Comparison of ENCODE assay signal across 11 mouse cellular contexts in the genomic region with DNA sequence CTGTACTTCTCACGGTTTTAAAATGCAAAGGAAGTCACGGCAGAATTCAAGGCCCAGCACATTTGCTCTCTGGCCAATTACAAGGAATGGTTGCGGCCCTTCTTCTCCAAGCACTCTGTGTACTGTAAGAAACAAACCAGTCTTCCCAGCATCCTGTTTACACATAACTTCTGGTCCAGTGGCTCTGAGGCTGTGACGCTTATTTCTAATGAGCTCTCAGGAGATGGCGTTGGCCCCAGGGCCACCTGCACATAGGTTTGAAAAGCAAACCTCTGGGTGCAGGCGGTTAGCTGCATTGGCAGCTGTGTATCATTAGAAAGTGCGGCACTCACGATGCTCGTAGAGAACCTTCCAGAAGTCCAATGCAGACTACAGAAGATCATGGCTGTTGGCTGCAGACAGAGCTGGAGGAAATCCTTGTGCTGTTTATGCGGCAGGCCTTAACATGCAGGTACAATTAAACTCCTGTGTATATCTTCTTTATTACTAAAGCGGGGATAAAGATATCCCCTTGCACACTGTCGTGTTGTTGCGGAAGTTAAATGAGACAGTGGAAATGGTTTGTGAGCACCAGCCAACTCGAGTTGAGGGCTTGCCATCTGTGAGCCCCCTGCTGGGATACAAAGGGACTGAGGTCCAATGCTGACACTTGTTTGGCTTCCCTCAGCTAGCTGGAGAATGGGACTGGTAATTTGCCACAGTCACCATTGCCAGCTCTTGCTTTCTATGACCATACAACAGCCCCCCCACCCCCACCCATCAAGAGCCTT.
DNase-seq lines count a peak whose midpoint lies in the region; ATAC-seq and TF ChIP-seq lines count a peak whose summit lies in the region.
"Had no signal": no experiment of that assay in that cellular context is flagged by ENCODE, and none has a peak within 500 bp of the region (broad histone marks: within the 10 kb centered on the region; RNA-seq: fewer than 3 reads in every experiment).

No protein-coding gene starts in this region.

- H3K4me3 ChIP-seq in lung, embryonic 16.5 days (ENCODE audit: low read length): no peak overlapping the region
- H3K4me3 ChIP-seq in hindbrain, postnatal 0 days (ENCODE audit: low read length): no peak overlapping the region
- H3K4me3 ChIP-seq: heart, embryonic 15.5 days; stomach, embryonic 15.5 days had no signal

- ATAC-seq in lung, embryonic 16.5 days (ENCODE audit: low read depth): 0 out of 2 replicates have a peak, but pooled peaks have one; percentile 8
- peak; percentile 90 for ATAC-seq in hindbrain, postnatal 0 days
- no peak for ATAC-seq in activated CD4-positive, CD25-positive, alpha-beta regulatory T cell, adult 4 months

- H3K4me2 ChIP-seq in lung, embryonic 16.5 days (ENCODE audit: low read depth, low read length): no peak overlapping the region
- H3K4me2 ChIP-seq in hindbrain, postnatal 0 days (ENCODE audit: low read depth, low read length): peak overlapping the region; percentile 31; the same call in 1 of the 2 replicates
- H3K4me2 ChIP-seq: heart, embryonic 15.5 days; stomach, embryonic 15.5 days had no signal

- H3K27ac ChIP-seq in lung, embryonic 16.5 days (ENCODE audit: low read length): peak overlapping the region; percentile 44
- peak overlapping the region; percentile 68 for H3K27ac ChIP-seq in hindbrain, postnatal 0 days
- H3K27ac ChIP-seq: heart, embryonic 15.5 days; stomach, embryonic 15.5 days had no signal

- H3K9ac ChIP-seq in lung, embryonic 16.5 days (ENCODE audit: low read length): no peak overlapping the region
- no peak overlapping the region for H3K9ac ChIP-seq in hindbrain, postnatal 0 days (replicated peaks; ENCODE audit: low read length)
- H3K9ac ChIP-seq: heart, embryonic 15.5 days; stomach, embryonic 15.5 days had no signal

- peak; percentile 48 for TF ChIP-seq CTCF in hindbrain, postnatal 0 days (IDR thresholded peaks at IDR 0.05; ENCODE audit: low read depth)

- no peaks in the 10 kb centered on the region for H3K36me3 ChIP-seq in lung, embryonic 16.5 days (ENCODE audit: control insufficient read depth, insufficient read depth, low read length)
- no peaks in the 10 kb centered on the region for H3K36me3 ChIP-seq in hindbrain, postnatal 0 days (ENCODE audit: insufficient read depth, low read length)
- H3K36me3 ChIP-seq: heart, embryonic 15.5 days; stomach, embryonic 15.5 days had no signal

- H3K27me3 ChIP-seq in lung, embryonic 16.5 days (ENCODE audit: control insufficient read depth, insufficient read depth, low read depth, low read length): no peaks in the 10 kb centered on the region
- H3K27me3 ChIP-seq in hindbrain, postnatal 0 days (ENCODE audit: insufficient read depth, low read length): no peaks in the 10 kb centered on the region
- H3K27me3 ChIP-seq: CH12.LX; heart, embryonic 15.5 days; stomach, embryonic 15.5 days had no signal

- 67% methylated on average over 14 of the region's 14 CpGs for WGBS in lung, embryonic 16.5 days
- 34% methylated on average over 14 of the region's 14 CpGs for WGBS in hindbrain, postnatal 0 days

- peak; percentile 17 for DNase-seq in gastrocnemius, postnatal 14 days
- DNase-seq in gastrocnemius, postnatal 36 days: no peak
- no peak for DNase-seq in lung, adult 18-20 months
- DNase-seq in hindbrain, postnatal 0 days (ENCODE audit: low spot score): peak; percentile 89
- peak; percentile 83 to 86 for DNase-seq in right cerebral cortex, postnatal 10 days (ENCODE audit: low spot score in 2 of 2)
- no peak for DNase-seq in embryo, embryonic 10 days (ENCODE audit: low spot score)

- H3K4me1 ChIP-seq in lung, embryonic 16.5 days (replicated peaks; ENCODE audit: control insufficient read depth, insufficient read depth, low read length): peaks cover 16% of the 10 kb centered on the region
- no peaks in the 10 kb centered on the region for H3K4me1 ChIP-seq in hindbrain, postnatal 0 days (ENCODE audit: insufficient read depth, low read length)

- intact Hi-C loops in gastrocnemius, postnatal 14 days (cut with DNase I; ENCODE audit: low total_unique reads): no loop called here
- intact Hi-C loops in gastrocnemius, postnatal 36 days (cut with DNase I): no loop called here

- H3K9me3 ChIP-seq in lung, embryonic 16.5 days (ENCODE audit: control insufficient read depth, low read length): no peaks in the 10 kb centered on the region
- H3K9me3 ChIP-seq in hindbrain, postnatal 0 days (ENCODE audit: low read length): no peaks in the 10 kb centered on the region
- H3K9me3 ChIP-seq: heart, embryonic 15.5 days; stomach, embryonic 15.5 days had no signal

Comparison
In these comparisons a context has a peak if more than half of its experiments do, and no peak if none do; other contexts are left out.
1. DNase-seq: peak in gastrocnemius, postnatal 14 days (single experiment), hindbrain, postnatal 0 days (single experiment) and right cerebral cortex, postnatal 10 days (2 of 2); none in gastrocnemius, postnatal 36 days (0 of 2), lung, adult 18-20 months (0 of 2) and embryo, embryonic 10 days (single experiment).